Mouse (Mus musculus) heart, adult 8-10 months (tissue): ENCODE measurements at regions not wholly inside any gene's neighbourhood (a gene's known extent, or its start where the extent isn't known, plus 50 kb on each side); places are given as distances from the start of the nearest gene placed in this dataset.

Source experiments
- DNase-seq: peaks from one replicate; pipeline ENCODE4 v3.0.0; 2022; ENCODE audit warnings: low spot score

GRCm38 (mm10) chr5:43339671-43340070, 106.7 kb downstream of the Cpeb2 start:
- no peak for DNase-seq

GRCm38 (mm10) chr5:43341475-43341874, 108.5 kb downstream of the Cpeb2 start:
- no peak for DNase-seq

DNA sequence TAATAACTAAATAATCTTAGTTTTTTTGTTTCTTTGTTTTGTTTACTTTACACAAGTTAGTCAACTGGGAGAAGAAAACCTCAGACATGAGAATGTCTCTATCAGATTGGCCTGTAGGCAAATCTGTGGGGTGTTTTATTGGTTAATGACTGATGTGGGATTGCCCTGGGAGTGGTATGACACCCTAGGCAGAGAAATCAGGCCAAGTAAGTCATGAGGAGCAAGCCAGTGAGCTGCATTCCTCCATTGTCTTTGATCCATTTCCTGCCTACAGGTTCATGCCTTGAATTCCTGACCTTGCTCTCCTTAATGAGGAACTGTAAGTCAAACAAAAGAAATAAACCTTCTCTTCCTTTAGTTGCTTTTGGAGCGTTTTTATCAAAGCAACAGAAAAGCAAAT, 111.5 kb downstream of the Cpeb2 start:
- DNase-seq = no peak

DNA sequence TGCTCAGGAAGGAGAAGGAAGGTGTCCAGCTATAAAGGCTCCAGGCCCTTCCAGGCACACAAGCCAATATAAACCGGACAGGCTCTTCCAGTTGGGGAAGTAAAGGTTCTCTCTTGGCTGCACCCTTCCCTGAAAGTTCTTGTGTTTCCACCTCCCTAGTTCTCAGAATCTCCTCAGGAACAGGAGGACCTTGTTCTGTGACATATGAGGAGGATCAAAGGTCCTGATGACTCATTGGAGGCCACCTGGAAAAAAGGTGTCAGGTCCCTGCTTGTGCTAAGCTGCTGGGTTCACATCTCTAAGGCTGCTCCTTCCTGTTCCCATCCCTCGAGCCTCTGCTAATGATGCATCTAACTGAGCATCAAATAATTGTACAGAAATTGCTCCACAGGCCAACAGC, 118.0 kb downstream of the Cpeb2 start:
- no peak for DNase-seq

- DNase-seq = no peak
Observed at GRCm38 (mm10) chr5:43353021-43353990, 120.3 kb downstream of the Cpeb2 start.

DNA sequence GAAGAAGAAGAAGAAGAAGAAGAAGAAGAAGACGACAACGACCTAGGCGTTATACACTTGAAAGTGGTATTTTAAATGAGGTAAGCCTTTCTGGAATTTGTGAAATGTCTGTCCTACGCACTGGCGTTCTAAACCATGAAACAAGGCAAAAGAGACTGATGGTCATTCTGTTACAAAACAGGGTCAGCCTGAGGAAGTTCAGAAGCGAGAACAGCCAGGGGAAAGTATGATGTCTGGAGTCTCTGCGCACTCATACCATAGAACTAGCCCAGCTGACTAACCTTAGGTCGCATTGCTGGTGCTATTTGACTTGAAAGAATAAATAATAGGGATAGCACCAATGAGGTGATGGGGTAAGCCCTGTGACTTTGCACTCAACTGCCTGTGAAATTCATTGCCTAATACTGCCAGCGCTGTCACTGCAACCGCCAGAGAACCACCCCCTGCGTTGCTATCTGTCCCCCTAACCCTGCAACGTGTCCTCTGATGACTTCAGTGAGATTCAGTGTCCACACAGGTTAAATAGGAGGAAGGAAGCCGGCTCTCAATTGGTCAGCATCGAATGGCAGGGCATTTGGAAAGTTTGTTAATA, 121.5 kb downstream of the Cpeb2 start:
- DNase-seq = no peak

DNA sequence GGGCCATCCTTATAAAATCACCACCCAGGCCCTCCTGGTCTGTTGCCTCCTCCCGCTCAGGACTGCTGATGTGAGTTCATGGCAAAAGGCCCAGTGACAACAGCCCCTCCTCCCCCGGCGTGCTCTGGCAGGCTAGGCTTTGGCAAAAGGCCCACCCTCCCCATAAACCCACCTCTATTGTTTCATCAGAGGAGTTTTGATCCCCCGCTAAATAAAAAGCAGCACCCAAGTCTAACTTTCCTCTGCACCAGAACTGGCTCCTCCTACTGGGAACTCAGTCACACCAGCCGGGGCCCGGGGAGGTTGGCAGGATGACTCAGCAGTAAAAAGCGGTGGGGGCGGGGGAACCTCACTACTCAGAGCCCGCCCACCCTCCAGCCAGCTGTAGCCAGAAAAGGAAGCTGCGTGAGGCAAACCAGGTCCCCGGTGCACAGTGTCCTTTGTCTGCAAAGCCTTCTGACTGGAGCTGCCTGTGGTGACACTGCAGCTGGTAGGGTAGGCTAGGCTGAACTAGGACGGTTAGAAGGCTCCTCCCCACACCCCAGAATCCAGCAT, 122.1 kb downstream of the Cpeb2 start:
- peak; percentile 79 for DNase-seq

DNA sequence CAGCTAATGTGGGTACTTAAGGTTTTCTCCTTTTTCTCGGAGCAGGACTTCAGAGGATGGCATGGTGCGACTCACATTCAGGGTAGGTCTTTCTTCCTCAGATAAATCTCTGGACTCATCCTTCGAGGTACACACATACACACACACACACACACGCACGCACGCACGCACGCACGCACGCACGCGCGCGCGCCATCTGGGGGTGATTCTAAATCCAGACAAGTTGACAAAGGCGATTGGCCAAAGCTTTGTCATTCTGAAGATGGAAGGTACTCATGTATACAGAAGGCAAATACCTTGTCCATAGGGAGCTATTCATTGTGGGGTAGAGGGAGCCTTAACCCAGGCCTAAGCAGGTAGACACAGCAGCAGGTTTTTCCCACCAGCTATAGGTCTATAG, 122.9 kb downstream of the Cpeb2 start:
- no peak for DNase-seq

DNA sequence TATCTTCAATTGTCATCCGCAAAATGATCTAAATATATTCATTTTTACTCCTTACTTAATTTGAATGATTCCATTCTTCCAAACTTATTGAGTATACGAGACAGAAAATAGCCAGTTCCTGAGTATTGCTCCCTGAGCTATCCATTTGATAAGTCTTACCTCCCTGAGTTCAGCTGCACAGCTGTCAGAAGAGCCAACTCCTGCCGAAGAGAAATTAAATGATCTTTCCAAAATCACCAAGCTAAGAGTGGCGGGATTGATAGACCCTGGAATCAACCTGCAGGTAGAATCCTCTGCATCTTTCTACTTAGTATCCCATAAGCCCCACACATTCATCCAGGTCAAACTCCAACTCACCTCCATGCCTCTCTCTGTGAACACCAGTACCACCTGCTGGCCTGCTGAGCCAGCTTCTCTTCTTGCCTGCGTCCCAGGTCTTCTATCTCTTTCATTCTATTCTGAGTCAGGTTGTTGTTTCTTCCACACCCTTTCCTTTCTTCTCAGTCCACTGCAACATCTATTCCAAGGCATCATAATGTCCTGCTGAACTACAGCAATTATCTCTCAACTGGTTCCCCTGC, 124.2 kb downstream of the Cpeb2 start:
- DNase-seq = no peak

DNA sequence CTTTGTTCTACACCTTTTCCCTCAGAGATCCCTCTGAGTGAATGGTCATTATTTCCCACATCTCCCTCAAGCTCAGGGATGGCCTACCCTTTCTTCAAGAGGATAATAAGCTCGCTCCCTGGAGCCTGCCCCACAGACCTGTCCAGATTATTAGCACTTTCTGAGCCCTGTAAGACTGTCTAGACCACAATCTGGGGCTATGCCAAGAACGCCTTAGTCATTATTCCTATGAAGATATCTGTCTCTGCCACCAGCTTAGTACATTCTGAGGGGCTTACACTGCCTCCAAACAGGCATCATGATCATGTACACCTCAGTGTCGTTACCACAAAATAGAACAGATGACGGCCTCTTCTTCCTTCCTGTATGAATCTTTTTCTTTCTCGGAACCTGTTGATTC, 124.9 kb downstream of the Cpeb2 start:
- DNase-seq = no peak

GRCm38 (mm10) chr5:43358928-43359765, 126.2 kb downstream of the Cpeb2 start:
- no peak for DNase-seq

- DNase-seq = peak; percentile 33
Observed at GRCm38 (mm10) chr5:43360298-43360697, 127.3 kb downstream of the Cpeb2 start.

DNA sequence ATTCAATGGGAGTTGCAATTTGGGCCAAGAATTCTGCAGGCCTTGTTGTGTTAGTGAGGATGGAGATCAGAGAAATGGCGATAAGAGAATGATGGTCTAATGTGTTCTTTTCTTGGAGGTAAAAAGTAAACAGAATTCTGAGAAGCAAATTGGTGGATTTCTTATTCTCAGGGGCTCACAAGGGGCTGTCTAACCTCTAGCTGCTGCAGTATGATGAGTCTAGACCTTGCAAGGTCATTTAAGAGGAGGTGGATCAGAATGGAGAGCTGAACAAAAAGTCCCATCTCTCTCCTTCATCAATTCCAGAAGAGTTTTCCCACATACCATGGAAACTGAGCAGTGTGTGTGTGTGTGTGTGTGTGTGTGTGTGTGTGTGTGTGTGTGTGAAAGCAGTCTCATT, 128.1 kb downstream of the Cpeb2 start:
- no peak for DNase-seq

- DNase-seq = no peak
Observed at GRCm38 (mm10) chr5:43372385-43372784, 139.4 kb downstream of the Cpeb2 start.

- DNase-seq = no peak
Observed at GRCm38 (mm10) chr5:43384689-43385375, 130.5 kb upstream of the C1qtnf7 start.

DNA sequence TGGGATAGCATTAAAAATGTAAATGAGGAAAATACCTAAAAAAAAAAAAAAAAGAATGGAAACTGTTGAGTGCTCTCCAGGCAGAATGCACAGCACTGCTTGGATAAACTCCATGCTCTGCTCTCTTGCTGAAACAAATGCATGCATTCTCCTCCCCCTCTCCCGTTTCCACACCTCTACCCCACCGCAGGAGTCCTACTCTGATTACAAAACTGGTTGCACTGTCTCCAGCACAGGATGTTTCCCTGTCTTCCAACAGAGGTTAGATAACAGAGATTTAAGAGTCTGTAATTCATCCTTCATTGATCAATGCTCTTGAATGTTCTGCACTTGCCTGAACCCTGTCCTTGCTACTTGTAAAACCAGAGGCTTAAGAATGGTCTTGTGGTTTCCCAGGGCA, 124.3 kb upstream of the C1qtnf7 start:
- no peak for DNase-seq

- DNase-seq = no peak
Observed at GRCm38 (mm10) chr5:43391412-43392029, 123.8 kb upstream of the C1qtnf7 start.

DNA sequence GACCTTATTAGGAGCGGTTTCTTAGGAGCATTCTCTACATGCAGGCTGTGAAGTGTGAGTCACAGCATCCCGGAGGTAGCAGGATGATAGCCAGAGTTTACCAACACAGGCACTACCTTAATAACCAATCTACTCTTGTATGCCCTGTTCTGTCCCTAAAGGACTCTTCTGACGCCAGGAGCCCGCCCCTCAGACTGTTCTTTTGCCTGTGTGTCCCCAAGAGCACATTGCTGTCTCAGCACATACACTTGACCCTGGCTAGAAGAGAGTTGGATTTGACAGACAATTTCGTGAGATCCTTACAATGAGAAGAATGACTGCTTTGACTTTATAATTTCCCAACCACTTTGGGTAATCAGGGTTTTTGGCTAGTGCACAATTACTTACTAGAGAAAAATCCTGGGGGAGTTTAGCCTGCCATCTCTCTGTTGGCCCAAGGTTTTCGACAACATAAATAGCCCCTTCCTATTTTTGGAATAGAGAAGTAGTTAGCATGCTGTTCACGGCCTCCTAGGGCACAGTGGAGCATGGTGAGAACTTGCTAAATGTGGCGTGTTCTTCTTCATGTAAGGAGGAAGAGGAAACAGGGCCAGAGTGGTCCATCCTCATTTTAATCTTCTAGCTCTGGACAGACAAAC, 122.3 kb upstream of the C1qtnf7 start:
- DNase-seq = no peak

GRCm38 (mm10) chr5:43417259-43417658, 98.1 kb upstream of the C1qtnf7 start:
- no peak for DNase-seq
